Mouse (Mus musculus) megakaryocyte, embryonic 14.5 days (primary cell): Measurements from ENCODE around the gene Dll1.

Source experiments
- FLI1 ChIP-seq: IDR thresholded peaks from 2 replicates; pipeline ENCODE4 v1.6.1; 2012; ENCODE audit warnings: low read length, inconsistent platforms, mixed read lengths
- GATA1 ChIP-seq: IDR thresholded peaks from 3 replicates; pipeline ENCODE4 v1.6.1; 2012; ENCODE audit warnings: mixed read lengths, low read length, inconsistent platforms, borderline replicate concordance

- TF ChIP-seq GATA1 (no peak), FLI1 (no peak)
Observed at GRCm38 (mm10) chr17:15356526-15356925, 20.1 kb downstream of the Dll1 start.
